ENCODE assay signal across 9 mouse cellular contexts in the genomic region with DNA sequence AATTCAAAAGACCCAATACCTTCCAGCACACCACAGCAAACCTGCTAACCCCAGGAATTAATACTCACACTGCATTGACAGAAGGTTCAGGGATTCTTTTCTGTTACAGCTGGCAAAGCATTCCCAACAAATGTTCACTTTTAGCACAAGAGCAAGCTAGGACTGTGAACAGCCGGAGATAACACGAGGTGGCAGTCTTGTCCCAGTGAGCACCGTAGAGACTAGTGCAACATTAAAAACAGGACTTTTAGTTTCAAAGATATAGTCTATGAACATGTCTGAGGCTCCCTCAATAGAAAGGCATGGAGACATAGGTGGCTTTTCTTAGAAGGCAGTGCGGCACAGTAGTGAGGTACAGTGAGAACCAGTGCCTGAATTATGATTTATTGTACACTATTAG. TPM values are rescaled to one million over a fixed set of nuclear protein-coding genes. Genes with fewer than 3 reads are reported as not detected.
A peak's percentile ranks its signal among the peaks of the same experiment; 100 is the strongest.
DNase-seq lines count a peak whose midpoint lies in the region; ATAC-seq and TF ChIP-seq lines count a peak whose summit lies in the region.
"Had no signal": no experiment of that assay in that cellular context is flagged by ENCODE, and none has a peak within 500 bp of the region (broad histone marks: within the 10 kb centered on the region; RNA-seq: fewer than 3 reads in every experiment).

No protein-coding gene starts in this region.

- peak; percentile 75 for TF ChIP-seq CTCF in liver, postnatal 0 days (IDR thresholded peaks at IDR 0.05; ENCODE audit: low read depth)

- peak; percentile 66 for ATAC-seq in liver, postnatal 0 days

- no peaks in the 10 kb centered on the region for H3K36me3 ChIP-seq in liver, postnatal 0 days (replicated peaks; ENCODE audit: insufficient read depth, low read length)

- H3K9me3 ChIP-seq in liver, postnatal 0 days (ENCODE audit: low read length): no peaks in the 10 kb centered on the region

- H3K9ac ChIP-seq in liver, postnatal 0 days (replicated peaks): no peak overlapping the region

- H3K4me2 ChIP-seq in liver, postnatal 0 days (ENCODE audit: low read depth, low read length): no peak overlapping the region

- H3K27ac ChIP-seq in liver, postnatal 0 days (ENCODE audit: low read depth): no peak overlapping the region

- WGBS in liver, postnatal 0 days (ENCODE audit: insufficient replicate concordance): 61% methylated on average over 4 of the region's 4 CpGs

- H3K27me3 ChIP-seq in liver, postnatal 0 days (ENCODE audit: insufficient read depth, low read length): no peaks in the 10 kb centered on the region

- TF ChIP-seq EP300 in liver, postnatal 0 days (IDR thresholded peaks at IDR 0.05; ENCODE audit: low read depth): no peak

- H3K4me1 ChIP-seq in liver, postnatal 0 days (ENCODE audit: insufficient read depth): no peaks in the 10 kb centered on the region

- no peak overlapping the region for H3K4me3 ChIP-seq in liver, postnatal 0 days (ENCODE audit: low read depth, low read length)

- peak; percentile 15 for DNase-seq in adrenal gland, postnatal 14 days
- DNase-seq in adrenal gland, adult 18-20 months (ENCODE audit: low spot score in 2 of 2): no peak
- peak; percentile 46 for DNase-seq in adipocyte (ENCODE audit: low spot score)
- peak; percentile 51 to 78 for DNase-seq in layer of hippocampus, adult 18-20 months (ENCODE audit: low spot score in 2 of 2)
- peak; percentile 54 for DNase-seq in liver, postnatal 0 days
- DNase-seq in thymus, postnatal 0 days (ENCODE audit: low spot score): no peak
- DNase-seq in cerebellum, adult 9-10 months: no peak
- no peak for DNase-seq in adrenal gland, adult 2 months

RNA-seq across cellular contexts. Expression of a gene that starts 38.2 kb away (rescaled TPM):
- total RNA-seq in adrenal gland, postnatal 14 days (2021): 2.8 and 3.4 TPM in 2 replicates
- total RNA-seq in adrenal gland, adult 18-20 months (2021): 1 to 10 TPM; 2.5 to 2.9 TPM
- total RNA-seq in layer of hippocampus, adult 18-20 months (2021): 1 to 10 TPM; 1.6 to 1.7 TPM
- polyA plus RNA-seq in liver, postnatal 0 days (2015; fragmentation: Nextera tagmentation; extraction: Ambion mirVana): 2.4 and 2.8 TPM in 2 replicates
- polyA plus RNA-seq in thymus, postnatal 0 days (2015; fragmentation: Nextera tagmentation; extraction: Ambion mirVana): 6.7 and 7.2 TPM in 2 replicates
- 1 to 10 TPM; 2.3 to 3.0 TPM for total RNA-seq in adrenal gland, adult 2 months (2021)
- polyA plus RNA-seq in adrenal gland, adult 2 months (2012; rRNA removed): 0.66 and 1.1 TPM in 2 replicates

RNA-seq across cellular contexts. Expression of a gene that starts 38.8 kb away (rescaled TPM):
- 97.8 and 100 TPM in 2 replicates for total RNA-seq in adrenal gland, postnatal 14 days (2021)
- 10 to 100 TPM; 75.6 to 89.5 TPM for total RNA-seq in adrenal gland, adult 18-20 months (2021)
- 100 to 1,000 TPM; 106 to 108 TPM for total RNA-seq in layer of hippocampus, adult 18-20 months (2021)
- polyA plus RNA-seq in liver, postnatal 0 days (2015; fragmentation: Nextera tagmentation; extraction: Ambion mirVana): 9.3 and 10.8 TPM in 2 replicates
- 19.0 and 26.4 TPM in 2 replicates for polyA plus RNA-seq in thymus, postnatal 0 days (2015; fragmentation: Nextera tagmentation; extraction: Ambion mirVana)
- 100 to 1,000 TPM in 1 of 2 experiments, 10 to 100 TPM in 1; 68.6 to 108 TPM for total RNA-seq in adrenal gland, adult 2 months (2021)
- polyA plus RNA-seq in adrenal gland, adult 2 months (2012; rRNA removed): 12.0 and 14.5 TPM in 2 replicates

RNA-seq across cellular contexts. Expression of a gene that starts 55.5 kb away (rescaled TPM):
- 648 and 11,382 TPM in 2 replicates for total RNA-seq in adrenal gland, postnatal 14 days (2021)
- 10 to 100 TPM in 1 of 2 experiments, 1 to 10 TPM in 1; 1.3 to 11.4 TPM for total RNA-seq in adrenal gland, adult 18-20 months (2021)
- not detected for total RNA-seq in layer of hippocampus, adult 18-20 months (2021)
- polyA plus RNA-seq in liver, postnatal 0 days (2015; fragmentation: Nextera tagmentation; extraction: Ambion mirVana): 15,780 and 16,843 TPM in 2 replicates
- 0.17 and 0.49 TPM in 2 replicates for polyA plus RNA-seq in thymus, postnatal 0 days (2015; fragmentation: Nextera tagmentation; extraction: Ambion mirVana)
- total RNA-seq in adrenal gland, adult 2 months (2021): 100 to 1,000 TPM in 1 of 2 experiments, 1 to 10 TPM in 1; 3.0 to 232 TPM
- polyA plus RNA-seq in adrenal gland, adult 2 months (2012; rRNA removed): 0.35 and 6.5 TPM in 2 replicates
- total RNA-seq: neutrophil, adult 5-6 weeks had no signal

Comparison
In these comparisons a context has a peak if more than half of its experiments do, and no peak if none do; other contexts are left out.
1. DNase-seq: peak in adrenal gland, postnatal 14 days (single experiment), adipocyte (single experiment), layer of hippocampus, adult 18-20 months (2 of 2) and liver, postnatal 0 days (single experiment); none in adrenal gland, adult 18-20 months (0 of 2), thymus, postnatal 0 days (single experiment), cerebellum, adult 9-10 months (single experiment) and adrenal gland, adult 2 months (single experiment).